Mouse (Mus musculus): ENCODE data around the gene Aldoc. TPM values are rescaled to one million over a fixed set of nuclear protein-coding genes. Genes with fewer than 3 reads are reported as not detected.

Aldoc gene
- polyA plus RNA-seq, 1 experiment from 2014 or later, result 175 TPM

- no peak for ATAC-seq (ENCODE audit: low FRiP score)
- 87% methylated on average over 12 of the region's 12 CpGs for WGBS
- peaks cover 43% of the 10 kb centered on the region for H3K36me3 ChIP-seq
- H3K9ac ChIP-seq, result no peak overlapping the region
- H3K4me3 ChIP-seq, result no peak overlapping the region
- H3K27ac ChIP-seq, result no peak overlapping the region
- no peaks in the 10 kb centered on the region for H3K27me3 ChIP-seq
- peaks cover 36% of the 10 kb centered on the region for H3K4me1 ChIP-seq (replicated peaks)
- H3K9me3 ChIP-seq, result no peaks in the 10 kb centered on the region
- H3K4me2 ChIP-seq, result no peak overlapping the region
Measured at GRCm38 (mm10) chr11:78341702-78342101, 18.9 kb downstream of the Aldoc start.

- WGBS, result 2% methylated on average over 59 of the region's 66 CpGs
- Histone ChIP-seq H3K9me3 (no peaks in the 10 kb centered on the region), H3K4me2 (peak within 1 kb of the TSS; percentile 73), H3K4me3 (peak within 1 kb of the TSS; percentile 90), H3K27me3 (no peaks in the 10 kb centered on the region), H3K4me1 (replicated peaks) (peaks cover 46% of the 10 kb centered on the region), H3K27ac (peak within 1 kb of the TSS; percentile 92), H3K36me3 (peaks cover 43% of the 10 kb centered on the region), H3K9ac (peak within 1 kb of the TSS; percentile 98)
- ATAC-seq (ENCODE audit: low FRiP score), result peak; percentile 77
Measured at GRCm38 (mm10) chr11:78343381-78344327, 20.9 kb downstream of the Aldoc start, which contains the start of gene Unc119. Unc119 (plus strand) TSS chr11:78343482.

- peak overlapping the region; percentile 90 for H3K4me3 ChIP-seq
- WGBS, result 88% methylated on average over 6 of the region's 6 CpGs
- no peak for ATAC-seq (ENCODE audit: low FRiP score)
- H3K36me3 ChIP-seq, result peaks cover 43% of the 10 kb centered on the region
- peak overlapping the region; percentile 98 for H3K9ac ChIP-seq
- peak overlapping the region; percentile 92 for H3K27ac ChIP-seq
- H3K4me2 ChIP-seq, result peak overlapping the region; percentile 73
- no peaks in the 10 kb centered on the region for H3K27me3 ChIP-seq
- no peaks in the 10 kb centered on the region for H3K9me3 ChIP-seq
- peaks cover 46% of the 10 kb centered on the region for H3K4me1 ChIP-seq (replicated peaks)
Measured at GRCm38 (mm10) chr11:78344328-78344889, 21.6 kb downstream of the Aldoc start.

GRCm38 (mm10) chr11:78344890-78345715 lies 22.3 kb downstream of the Aldoc start:
- Histone ChIP-seq H3K27ac (peak overlapping the region; percentile 55), H3K4me1 (replicated peaks) (peaks cover 46% of the 10 kb centered on the region), H3K9me3 (no peaks in the 10 kb centered on the region), H3K4me3 (peak overlapping the region; percentile 90), H3K27me3 (no peaks in the 10 kb centered on the region), H3K36me3 (peaks cover 38% of the 10 kb centered on the region), H3K9ac (peak overlapping the region; percentile 63), H3K4me2 (peak overlapping the region; percentile 73)
- 65% methylated on average over 8 of the region's 8 CpGs for WGBS
- no peak for ATAC-seq (ENCODE audit: low FRiP score)

GRCm38 (mm10) chr11:78345801-78346200 lies 23.0 kb downstream of the Aldoc start:
- Histone ChIP-seq H3K4me1 (replicated peaks) (peaks cover 46% of the 10 kb centered on the region), H3K4me2 (no peak overlapping the region), H3K9ac (no peak overlapping the region; the same call in 1 of the 2 replicates), H3K27me3 (no peaks in the 10 kb centered on the region), H3K27ac (no peak overlapping the region; the same call in 1 of the 2 replicates), H3K9me3 (no peaks in the 10 kb centered on the region), H3K4me3 (no peak overlapping the region), H3K36me3 (peaks cover 32% of the 10 kb centered on the region)
- 85% methylated on average over 7 of the region's 7 CpGs for WGBS
- no peak for ATAC-seq (ENCODE audit: low FRiP score)

GRCm38 (mm10) chr11:78346326-78347069 lies 23.7 kb downstream of the Aldoc start:
- H3K4me3 ChIP-seq, result no peak overlapping the region

GRCm38 (mm10) chr11:78347070-78347754 lies 24.4 kb downstream of the Aldoc start:
- WGBS, result 90% methylated on average over 10 of the region's 10 CpGs
- ATAC-seq (ENCODE audit: low FRiP score), result no peak

More at GRCm38 (mm10) chr11:78346326-78347069, 23.7 kb downstream of the Aldoc start:
- Histone ChIP-seq H3K36me3 (peaks cover 26% of the 10 kb centered on the region), H3K9me3 (no peaks in the 10 kb centered on the region), H3K4me1 (replicated peaks) (peaks cover 46% of the 10 kb centered on the region), H3K27me3 (no peaks in the 10 kb centered on the region), H3K9ac (no peak overlapping the region), H3K27ac (no peak overlapping the region; the same call in 1 of the 2 replicates), H3K4me2 (no peak overlapping the region)
- ATAC-seq (ENCODE audit: low FRiP score), result no peak
- WGBS, result 88% methylated on average over 6 of the region's 6 CpGs

GRCm38 (mm10) chr11:78347908-78348307 lies 25.1 kb downstream of the Aldoc start:
- Histone ChIP-seq H3K4me1 (replicated peaks) (peaks cover 43% of the 10 kb centered on the region), H3K9ac (0 out of 2 replicates have a peak overlapping the region, but pooled peaks have one; percentile 19), H3K36me3 (peaks cover 21% of the 10 kb centered on the region), H3K9me3 (no peaks in the 10 kb centered on the region), H3K27me3 (no peaks in the 10 kb centered on the region), H3K4me2 (no peak overlapping the region), H3K27ac (no peak overlapping the region), H3K4me3 (no peak overlapping the region)
- ATAC-seq (ENCODE audit: low FRiP score), result no peak
- 71% methylated on average over 9 of the region's 9 CpGs for WGBS

More at GRCm38 (mm10) chr11:78347070-78347754, 24.4 kb downstream of the Aldoc start:
- Histone ChIP-seq H3K36me3 (peaks cover 21% of the 10 kb centered on the region), H3K4me3 (no peak overlapping the region), H3K4me2 (no peak overlapping the region), H3K27me3 (no peaks in the 10 kb centered on the region), H3K4me1 (replicated peaks) (peaks cover 46% of the 10 kb centered on the region), H3K9me3 (no peaks in the 10 kb centered on the region), H3K9ac (no peak overlapping the region), H3K27ac (no peak overlapping the region; the same call in 1 of the 2 replicates)

- no peak for ATAC-seq (ENCODE audit: low FRiP score)
- Histone ChIP-seq H3K36me3 (peaks cover 21% of the 10 kb centered on the region), H3K9ac (peak overlapping the region; percentile 19; the same call in 1 of the 2 replicates), H3K27me3 (no peaks in the 10 kb centered on the region), H3K4me1 (replicated peaks) (peaks cover 39% of the 10 kb centered on the region), H3K4me2 (no peak overlapping the region), H3K27ac (no peak overlapping the region), H3K4me3 (no peak overlapping the region), H3K9me3 (no peaks in the 10 kb centered on the region)
- 27% methylated on average over 7 of the region's 7 CpGs for WGBS
Measured at GRCm38 (mm10) chr11:78348474-78348873, 25.7 kb downstream of the Aldoc start.

GRCm38 (mm10) chr11:78349441-78350358 lies 26.9 kb downstream of the Aldoc start:
- Histone ChIP-seq H3K4me2 (no peak overlapping the region), H3K9me3 (no peaks in the 10 kb centered on the region), H3K27me3 (no peaks in the 10 kb centered on the region), H3K4me3 (no peak overlapping the region), H3K27ac (no peak overlapping the region), H3K4me1 (replicated peaks) (peaks cover 30% of the 10 kb centered on the region), H3K9ac (no peak overlapping the region; the same call in 1 of the 2 replicates), H3K36me3 (peaks cover 21% of the 10 kb centered on the region)
- ATAC-seq (ENCODE audit: low FRiP score), result no peak
- WGBS, result 81% methylated on average over 4 of the region's 4 CpGs

Data from hindbrain, embryonic 13.5 days (tissue).